Mouse (Mus musculus) c-Kit-positive CD71-positive TER-119-negative erythroid progenitor cells, embryonic 14.5 days (primary cell): Measurements from ENCODE around the gene Pabpc1l.

Experiments
- DNase-seq: peaks from one replicate; pipeline ENCODE4 v3.0.0-alpha.2; 2013; ENCODE audit warnings: low read depth

The Pabpc1l gene

GRCm38 (mm10) chr2:164025150-164025549, at the start of gene Pabpc1l:
TSS of gene Pabpc1l (plus strand) at chr2:164025450.
- no peak for DNase-seq

GRCm38 (mm10) chr2:163976448-163976847, 48.8 kb upstream of the Pabpc1l start:
- no peak for DNase-seq

GRCm38 (mm10) chr2:163987233-163987632, 38.0 kb upstream of the Pabpc1l start:
- no peak for DNase-seq

GRCm38 (mm10) chr2:163992871-163993270, 32.4 kb upstream of the Pabpc1l start:
- DNase-seq: no peak

GRCm38 (mm10) chr2:163994654-163994976, 30.6 kb upstream of the Pabpc1l start, which contains the start of gene Ywhab:
TSS of gene Ywhab (plus strand) at chr2:163994960.
- DNase-seq: no peak

GRCm38 (mm10) chr2:163994977-163995862, 30.0 kb upstream of the Pabpc1l start:
- DNase-seq: peak; percentile 91

- no peak for DNase-seq
Observed at GRCm38 (mm10) chr2:163996275-163996674, 29.0 kb upstream of the Pabpc1l start.

GRCm38 (mm10) chr2:163996899-163997298, 28.4 kb upstream of the Pabpc1l start:
- DNase-seq: no peak

- DNase-seq: no peak
Observed at GRCm38 (mm10) chr2:163998981-163999380, 26.3 kb upstream of the Pabpc1l start.

- no peak for DNase-seq
Observed at GRCm38 (mm10) chr2:164002637-164003036, 22.6 kb upstream of the Pabpc1l start.

GRCm38 (mm10) chr2:164004503-164004902, 20.7 kb upstream of the Pabpc1l start:
- DNase-seq: no peak

- DNase-seq: no peak
Observed at GRCm38 (mm10) chr2:164006932-164007331, 18.3 kb upstream of the Pabpc1l start.

- no peak for DNase-seq
Observed at GRCm38 (mm10) chr2:164007547-164007946, 17.7 kb upstream of the Pabpc1l start.

GRCm38 (mm10) chr2:164007987-164008545, 17.2 kb upstream of the Pabpc1l start:
- DNase-seq: no peak

- no peak for DNase-seq
Observed at GRCm38 (mm10) chr2:164009227-164009626, 16.0 kb upstream of the Pabpc1l start.

GRCm38 (mm10) chr2:164010496-164010895, 14.8 kb upstream of the Pabpc1l start:
- DNase-seq: no peak

GRCm38 (mm10) chr2:164010944-164011343, 14.3 kb upstream of the Pabpc1l start:
- no peak for DNase-seq

GRCm38 (mm10) chr2:164015304-164015703, 9.9 kb upstream of the Pabpc1l start:
- no peak for DNase-seq

- no peak for DNase-seq
Observed at GRCm38 (mm10) chr2:164018910-164019309, 6.3 kb upstream of the Pabpc1l start.

GRCm38 (mm10) chr2:164019943-164020342, 5.3 kb upstream of the Pabpc1l start:
- no peak for DNase-seq

- no peak for DNase-seq
Observed at GRCm38 (mm10) chr2:164022104-164022503, 3.1 kb upstream of the Pabpc1l start.

- DNase-seq: no peak
Observed at GRCm38 (mm10) chr2:164031147-164031546, 5.9 kb downstream of the Pabpc1l start.

GRCm38 (mm10) chr2:164032973-164033372, 7.7 kb downstream of the Pabpc1l start:
- DNase-seq: no peak
